Mouse (Mus musculus) CH12.LX (cell line): ENCODE data around the gene Gm10491. TPM values are rescaled to one million over a fixed set of nuclear protein-coding genes. Genes with fewer than 3 reads are reported as not detected.
A peak's percentile ranks its signal among the peaks of the same experiment; 100 is the strongest.

Experiments used
- DNase-seq: peaks from one replicate; pipeline ENCODE4 v3.0.0-alpha.2; 2013; ENCODE audit errors: extremely low read depth
- H3K27ac ChIP-seq: 2 replicates; pipeline ENCODE4 v1.5.1; 2012; ENCODE audit warnings: low read depth, mild to moderate bottlenecking, control low read depth, moderate library complexity; ENCODE audit not compliant: insufficient read depth
- H3K27me3 ChIP-seq: replicated peaks from 2 replicates; pipeline ENCODE3; 2012; ENCODE audit warnings: inconsistent platforms
- H3K36me3 ChIP-seq, 2 experiments: replicated peaks in 1 of 2; 2 replicates each; pipeline versions ENCODE3 to v1.6.1; 2012; ENCODE audit warnings: inconsistent platforms in 1 of 2, low read length in 1 of 2, mild to moderate bottlenecking in 1 of 2, mixed read lengths in 1 of 2, moderate library complexity in 1 of 2; ENCODE audit not compliant: control insufficient read depth in 1 of 2, insufficient read depth in 1 of 2
- H3K4me1 ChIP-seq, 2 experiments: 2 replicates each; pipeline ENCODE4 v1.6.1; 2012; ENCODE audit warnings: inconsistent platforms in 1 of 2, moderate library complexity in 1 of 2; ENCODE audit not compliant: insufficient read depth in 2 of 2, control insufficient read depth in 1 of 2
- H3K4me2 ChIP-seq: 2 replicates; pipeline ENCODE4 v1.6.1; 2012; ENCODE audit warnings: low read depth, mild to moderate bottlenecking, control low read depth; ENCODE audit not compliant: poor library complexity, insufficient read depth, severe bottlenecking
- H3K4me3 ChIP-seq, 3 experiments: fragments of 150-350 bp in 1 of 3; sonication (generic) in 1 of 3; replicated peaks in 1 of 3; 2 replicates each; pipeline versions ENCODE3 to v1.5.1; 2011 to 2012; ENCODE audit warnings: low read depth in 2 of 3, low read length in 2 of 3, mild to moderate bottlenecking in 2 of 3, moderate library complexity in 2 of 3, control low read depth in 1 of 3, improper control_type of control experiment in 1 of 3, inconsistent platforms in 1 of 3, mixed read lengths in 1 of 3; ENCODE audit not compliant: poor library complexity in 1 of 3
- H3K79me2 ChIP-seq: replicated peaks from 2 replicates; pipeline ENCODE4 v1.6.1; 2012; ENCODE audit warnings: mild to moderate bottlenecking, moderate library complexity; ENCODE audit not compliant: control insufficient read depth, poor library complexity, insufficient read depth, severe bottlenecking; ENCODE audit errors: extremely low read depth
- H3K9ac ChIP-seq: 2 replicates; pipeline ENCODE4 v1.6.1; 2012; ENCODE audit warnings: low read depth, mild to moderate bottlenecking, control low read depth, moderate library complexity; ENCODE audit not compliant: insufficient read depth
- H3K9me3 ChIP-seq: replicated peaks from 2 replicates; pipeline ENCODE3; 2012; ENCODE audit warnings: low read length, inconsistent platforms, mixed read lengths
- BHLHE40 ChIP-seq: IDR thresholded peaks from 2 replicates; pipeline ENCODE4 v1.6.1; 2011; ENCODE audit warnings: mild to moderate bottlenecking, low read depth, low read length, improper control_type of control experiment
- CHD1 ChIP-seq: IDR thresholded peaks from 2 replicates; pipeline ENCODE4 v1.6.1; 2012; ENCODE audit warnings: low read depth, low read length, improper control_type of control experiment, inconsistent platforms
- CHD2 ChIP-seq: IDR thresholded peaks from 2 replicates; pipeline ENCODE4 v1.6.1; 2011; ENCODE audit warnings: low read length, improper control_type of control experiment
- CTCF ChIP-seq, 2 experiments: IDR thresholded peaks in 1 of 2; conservative IDR thresholded peaks in 1 of 2; 2 replicates each; pipeline ENCODE4 v1.5.1; 2011 to 2012; ENCODE audit warnings: low read depth in 2 of 2, low read length in 2 of 2, improper control_type of control experiment in 1 of 2, inconsistent platforms in 1 of 2, mild to moderate bottlenecking in 1 of 2, moderate library complexity in 1 of 2
- ETS1 ChIP-seq: conservative IDR thresholded peaks from 2 replicates; pipeline ENCODE4 v1.6.1; 2012; ENCODE audit warnings: low read depth, mild to moderate bottlenecking, inconsistent platforms, low read length, improper control_type of control experiment, moderate library complexity
- GABPA ChIP-seq: IDR thresholded peaks from 2 replicates; pipeline ENCODE4 v1.6.1; 2012; ENCODE audit warnings: low read depth, low read length, improper control_type of control experiment, inconsistent platforms; ENCODE audit not compliant: insufficient replicate concordance
- HCFC1 ChIP-seq: IDR thresholded peaks from 2 replicates; pipeline ENCODE4 v1.6.1; 2012; ENCODE audit warnings: low read depth, mild to moderate bottlenecking, inconsistent platforms, low read length, improper control_type of control experiment
- JUND ChIP-seq: conservative IDR thresholded peaks from 2 replicates; pipeline ENCODE4 v1.6.1; 2011; ENCODE audit warnings: low read depth, low read length, improper control_type of control experiment
- MAFK ChIP-seq: IDR thresholded peaks from 2 replicates; pipeline ENCODE4 v1.6.1; 2011; ENCODE audit warnings: low read length, improper control_type of control experiment; ENCODE audit not compliant: insufficient replicate concordance
- MAZ ChIP-seq: IDR thresholded peaks from 2 replicates; pipeline ENCODE4 v1.6.1; 2012; ENCODE audit warnings: low read depth, mild to moderate bottlenecking, inconsistent platforms, low read length, improper control_type of control experiment, moderate library complexity
- MXI1 ChIP-seq: IDR thresholded peaks from 2 replicates; pipeline ENCODE4 v1.6.1; 2011; ENCODE audit warnings: mild to moderate bottlenecking, low read depth, low read length, improper control_type of control experiment
- MYC ChIP-seq: IDR thresholded peaks from 2 replicates; pipeline ENCODE4 v1.6.1; 2011; ENCODE audit warnings: low read depth, mild to moderate bottlenecking, improper control_type of control experiment, low read length
- NRF1 ChIP-seq: IDR thresholded peaks from 2 replicates; pipeline ENCODE4 v1.6.1; 2014; ENCODE audit warnings: low read depth, mild to moderate bottlenecking, inconsistent platforms, low read length, improper control_type of control experiment, moderate library complexity
- POLR2A ChIP-seq: IDR thresholded peaks from 2 replicates; pipeline ENCODE4 v1.6.1; 2011; ENCODE audit warnings: low read depth, mild to moderate bottlenecking, improper control_type of control experiment, low read length
- POLR2AphosphoS2 ChIP-seq: IDR thresholded peaks from 2 replicates; pipeline ENCODE4 v1.6.1; 2011; ENCODE audit warnings: low read depth, low read length, improper control_type of control experiment
- RAD21 ChIP-seq: IDR thresholded peaks from 2 replicates; pipeline ENCODE4 v1.6.1; 2011; ENCODE audit warnings: low read depth, mild to moderate bottlenecking, low read length, improper control_type of control experiment, moderate library complexity
- RCOR1 ChIP-seq: conservative IDR thresholded peaks from 2 replicates; pipeline ENCODE4 v1.6.1; 2012; ENCODE audit warnings: low read depth, mild to moderate bottlenecking, inconsistent platforms, low read length, improper control_type of control experiment
- SIN3A ChIP-seq: IDR thresholded peaks from 2 replicates; pipeline ENCODE4 v1.6.1; 2012; ENCODE audit warnings: low read length, improper control_type of control experiment, inconsistent platforms
- SMC3 ChIP-seq: IDR thresholded peaks from 2 replicates; pipeline ENCODE4 v1.6.1; 2011; ENCODE audit warnings: low read depth, low read length, improper control_type of control experiment
- TCF12 ChIP-seq: IDR thresholded peaks from 2 replicates; pipeline ENCODE4 v1.6.1; 2014; ENCODE audit warnings: low read depth, mild to moderate bottlenecking, inconsistent platforms, low read length, improper control_type of control experiment
- USF1 ChIP-seq: IDR thresholded peaks from 2 replicates; pipeline ENCODE4 v1.6.1; 2014; ENCODE audit warnings: low read depth, mild to moderate bottlenecking, inconsistent platforms, low read length, improper control_type of control experiment
- USF2 ChIP-seq: conservative IDR thresholded peaks from 2 replicates; pipeline ENCODE4 v1.6.1; 2011; ENCODE audit warnings: low read depth, low read length, improper control_type of control experiment
- ZKSCAN1 ChIP-seq: IDR thresholded peaks from 2 replicates; pipeline ENCODE4 v1.6.1; 2012; ENCODE audit warnings: low read depth, inconsistent platforms, low read length, improper control_type of control experiment, borderline replicate concordance
- dilution Hi-C: fragments of 300-500 bp; cut with MboI; formaldehyde crosslinking; loops from 2 replicates; pipeline ENCODE4 v1.14.3; 2020; ENCODE audit warnings: low sequenced_read_pairs; ENCODE audit not compliant: extremely low pct_unique_long_range_greater_than_20kb, extremely low pct_ligation_motif_present
- in situ Hi-C: fragments of 300-500 bp; cut with MboI; formaldehyde crosslinking; loops from 3 replicates; pipeline ENCODE4 v1.14.3; 2019; ENCODE audit warnings: low sequenced_read_pairs, low pct_ligation_motif_present, low pct_unique_long_range_greater_than_20kb, mixed read lengths
- polyA plus RNA-seq: library from polyadenylated mRNA; unstranded; fragments of >175 nt; gene quantifications from 2 replicates; pipeline ENCODE4 v1.2.1, GENCODE M21; 2012; ENCODE audit warnings: low read depth; ENCODE audit not compliant: insufficient read length
- total RNA-seq, 2 experiments: library from RNA; depleted of rRNA; stranded (reverse); fragments of 300-350 nt in 1 of 2; fragments of >200 nt in 1 of 2; gene quantifications; 2 replicates each; pipeline ENCODE4 v1.2.3; 2012 to 2014

Gm10491 gene
- total and polyA plus RNA-seq, 3 experiments = not detected

GRCm38 (mm10) chrX:7883841-7884567 lies 23.6 kb downstream of the Gm10491 start, which contains the start of gene Slc35a2 (continued):
- TF ChIP-seq CHD1 (no peak), USF1 (no peak), ETS1 (0 out of 2 replicates have a peak, but pooled peaks have one; percentile 26), ZKSCAN1 (no peak), TCF12 (peak; percentile 16), CHD2 (peak; percentile 65; the same call in 1 of the 2 replicates), GABPA (no peak), JUND (no peak), POLR2A (peak; percentile 67), MAFK (no peak), MYC (no peak), RCOR1 (no peak), USF2 (no peak), CTCF (conservative IDR thresholded peaks at IDR 0.05 in 1 of 2, IDR thresholded peaks at IDR 0.05 in 1 of 2; ENCODE audit: low read depth in 2 of 2, low read length in 2 of 2) (peak in 1 of 2 experiments; percentile 26; a peak in 1 of 4 replicates), MAZ (peak; percentile 46; the same call in 1 of the 2 replicates), HCFC1 (peak; percentile 61)

- H3K79me2 ChIP-seq = peaks cover 42% of the 10 kb centered on the region
- peak overlapping the region; percentile 79 to 100 (median 82) for H3K4me3 ChIP-seq
- dilution Hi-C loops (no loop called here), in situ Hi-C loops (no loop called here)
- peak overlapping the region; percentile 60 for H3K27ac ChIP-seq
- peak; percentile 89 for DNase-seq
- H3K4me2 ChIP-seq = peak overlapping the region; percentile 56
- H3K9me3 ChIP-seq = no peaks in the 10 kb centered on the region
- H3K27me3 ChIP-seq = no peaks in the 10 kb centered on the region
- H3K36me3 ChIP-seq = peaks cover 30 to 35% of the 10 kb centered on the region in 2 experiments
- H3K9ac ChIP-seq = peak overlapping the region; percentile 97
- peaks cover 4 to 20% of the 10 kb centered on the region in 2 experiments; a peak in 2 of 4 replicates for H3K4me1 ChIP-seq
- TF ChIP-seq MAZ (peak; percentile 73; the same call in 1 of the 2 replicates), MXI1 (peak; percentile 74), CTCF (conservative IDR thresholded peaks at IDR 0.05 in 1 of 2, IDR thresholded peaks at IDR 0.05 in 1 of 2; ENCODE audit: low read depth in 2 of 2, low read length in 2 of 2) (peak in 1 of 2 experiments; percentile 72; a peak in 2 of 4 replicates), BHLHE40 (no peak), NRF1 (peak; percentile 82), CHD2 (no peak), POLR2AphosphoS2 (0 out of 2 replicates have a peak, but pooled peaks have one; percentile 28), SMC3 (peak; percentile 80), POLR2A (0 out of 2 replicates have a peak, but pooled peaks have one; percentile 22), SIN3A (peak; percentile 69), RCOR1 (no peak), RAD21 (peak; percentile 67)
- TF ChIP-seq, all 38 proteins: peak for 9
Observed at GRCm38 (mm10) chrX:7879819-7880218, 27.8 kb downstream of the Gm10491 start.
